Mouse (Mus musculus): ENCODE measurements around the gene Atl2. TPM values are rescaled to one million over a fixed set of nuclear protein-coding genes. Genes with fewer than 3 reads are reported as not detected.

Gene Atl2
- polyA plus RNA-seq, 1 experiment from 2014 or later = 45.6 TPM

DNA sequence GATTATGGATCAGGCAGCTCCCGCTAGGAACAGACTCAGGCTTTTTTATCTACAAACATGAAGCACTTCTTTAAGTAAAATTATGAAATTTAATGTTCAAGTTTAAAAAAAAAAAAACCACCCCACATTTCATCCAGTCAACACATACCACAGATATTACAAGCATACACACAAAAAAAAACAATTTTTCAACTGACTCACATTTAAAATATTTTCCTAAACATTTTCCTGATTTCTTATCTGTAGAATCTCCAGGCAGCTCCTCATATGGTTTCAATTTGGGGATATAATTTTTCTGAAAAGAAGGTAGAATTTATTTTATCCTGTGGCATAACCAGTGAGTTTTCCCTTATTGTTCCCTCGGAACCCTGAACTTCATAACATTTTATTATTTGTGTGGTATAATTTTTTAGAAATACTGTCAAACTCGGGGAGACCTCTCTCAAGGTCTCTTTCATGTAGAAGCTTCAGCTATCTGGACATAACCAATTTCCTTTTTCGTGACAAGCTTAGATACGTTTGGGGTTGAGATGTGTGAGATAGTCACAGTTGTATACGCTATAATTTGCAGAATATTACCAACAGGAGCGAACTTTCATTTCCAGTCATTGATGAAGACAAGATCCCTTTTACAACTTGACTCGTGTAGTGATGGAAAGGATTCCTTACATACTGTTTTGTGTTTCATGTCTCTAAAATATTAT lies 11.0 kb upstream of the Atl2 start:
- no peak overlapping the region for H3K4me3 ChIP-seq (ENCODE audit: low read length)
- no peaks in the 10 kb centered on the region for H3K36me3 ChIP-seq (ENCODE audit: control insufficient read depth, insufficient read depth, low read length)
- no peak overlapping the region for H3K9ac ChIP-seq (ENCODE audit: low read depth, low read length)
- no peak for ATAC-seq
- no peaks in the 10 kb centered on the region for H3K9me3 ChIP-seq (ENCODE audit: control insufficient read depth, low read length)
- no peak overlapping the region for H3K27ac ChIP-seq (ENCODE audit: low read length)
- 85% methylated on average over 8 of the region's 8 CpGs for WGBS
- H3K4me1 ChIP-seq (ENCODE audit: control insufficient read depth, insufficient read depth, low read length) = no peaks in the 10 kb centered on the region
- H3K27me3 ChIP-seq (replicated peaks; ENCODE audit: control insufficient read depth, insufficient read depth, low read length) = no peaks in the 10 kb centered on the region
- H3K4me2 ChIP-seq (ENCODE audit: low read depth, low read length) = no peak overlapping the region

DNA sequence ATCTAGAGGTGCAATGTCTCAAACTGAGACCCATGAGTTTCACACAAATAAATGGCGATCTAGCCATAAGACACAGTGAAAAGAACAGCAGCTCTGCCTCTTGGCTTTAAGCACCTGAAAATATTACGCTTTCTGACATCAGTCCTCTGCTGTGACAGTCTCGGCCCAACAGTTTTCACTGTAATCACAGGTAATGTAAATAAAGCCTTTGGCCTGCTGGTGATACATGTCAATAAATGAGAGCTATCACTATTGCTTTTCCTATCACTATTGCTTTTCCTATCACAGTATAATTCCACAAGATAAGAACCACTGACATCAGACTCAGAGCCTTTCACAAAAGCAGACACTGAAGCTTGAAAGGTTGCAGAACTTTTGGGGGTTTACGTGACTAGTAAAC lies 8.7 kb upstream of the Atl2 start:
- no peak overlapping the region for H3K9ac ChIP-seq (ENCODE audit: low read depth, low read length)
- no peaks in the 10 kb centered on the region for H3K36me3 ChIP-seq (ENCODE audit: control insufficient read depth, insufficient read depth, low read length)
- peak; percentile 68 for ATAC-seq
- H3K9me3 ChIP-seq (ENCODE audit: control insufficient read depth, low read length) = no peaks in the 10 kb centered on the region
- H3K27me3 ChIP-seq (replicated peaks; ENCODE audit: control insufficient read depth, insufficient read depth, low read length) = no peaks in the 10 kb centered on the region
- WGBS = 71% methylated on average over 4 of the region's 4 CpGs
- no peak overlapping the region for H3K4me2 ChIP-seq (ENCODE audit: low read depth, low read length)
- H3K4me1 ChIP-seq (ENCODE audit: control insufficient read depth, insufficient read depth, low read length) = no peaks in the 10 kb centered on the region
- H3K27ac ChIP-seq (ENCODE audit: low read length) = no peak overlapping the region
- H3K4me3 ChIP-seq (ENCODE audit: low read length) = no peak overlapping the region

DNA sequence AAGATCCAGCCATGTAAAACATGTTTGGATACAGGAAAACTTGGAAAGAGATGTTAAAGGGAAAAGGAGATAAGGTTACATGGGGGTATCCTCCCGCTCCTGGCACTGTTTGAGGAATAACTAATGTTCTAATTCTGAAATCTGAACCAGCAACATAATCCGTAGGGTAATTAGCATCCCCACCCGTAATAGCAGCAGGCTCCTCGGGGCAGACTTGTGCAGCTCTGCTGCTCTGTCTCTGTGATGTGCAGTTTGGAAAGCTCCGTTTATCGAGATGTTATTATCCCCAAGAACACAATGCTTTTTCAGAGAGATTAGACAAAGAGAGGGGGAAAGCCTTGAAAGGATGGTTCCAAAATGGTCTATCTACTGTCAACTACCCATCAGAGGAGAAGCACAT lies 5.3 kb upstream of the Atl2 start:
- Histone ChIP-seq H3K9me3 (ENCODE audit: control insufficient read depth, low read length) (no peaks in the 10 kb centered on the region), H3K9ac (ENCODE audit: low read depth, low read length) (no peak overlapping the region), H3K4me3 (ENCODE audit: low read length) (no peak overlapping the region), H3K4me1 (ENCODE audit: control insufficient read depth, insufficient read depth, low read length) (peaks cover 4% of the 10 kb centered on the region; the same call in 1 of the 2 replicates), H3K4me2 (ENCODE audit: low read depth, low read length) (no peak overlapping the region), H3K27ac (ENCODE audit: low read length) (no peak overlapping the region), H3K27me3 (replicated peaks; ENCODE audit: control insufficient read depth, insufficient read depth, low read length) (peaks cover 3% of the 10 kb centered on the region; the same call in 1 of the 2 replicates), H3K36me3 (ENCODE audit: control insufficient read depth, insufficient read depth, low read length) (no peaks in the 10 kb centered on the region)
- 46% methylated on average over 6 of the region's 6 CpGs for WGBS
- ATAC-seq = no peak

DNA sequence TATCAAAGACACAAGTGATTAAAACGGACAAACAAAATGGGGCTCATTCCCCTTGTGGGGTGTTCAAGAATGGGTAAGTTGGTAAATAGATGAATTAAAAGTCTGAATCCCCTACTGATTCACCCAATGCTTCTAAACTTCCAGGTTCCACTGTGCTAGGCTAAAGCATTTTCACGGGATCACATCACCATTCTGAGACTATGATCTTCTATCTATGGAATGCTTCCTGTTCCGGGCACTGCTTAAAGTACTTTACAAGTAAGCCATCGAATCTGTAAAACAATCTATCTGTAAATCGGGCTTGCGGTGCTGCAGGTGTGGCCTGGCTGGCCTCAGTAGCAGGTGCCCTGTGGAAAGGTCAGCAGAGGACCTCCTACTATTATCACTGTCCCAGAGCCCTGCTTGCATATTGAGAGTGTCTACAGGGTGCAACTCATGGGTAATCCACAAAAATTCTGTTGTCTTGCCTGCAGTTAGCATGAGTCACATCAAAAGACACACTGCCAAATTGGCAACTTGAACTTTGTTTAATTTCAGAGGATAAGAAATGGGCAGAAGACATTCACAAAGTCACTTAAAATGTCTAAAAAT lies 2.3 kb upstream of the Atl2 start:
- no peak for ATAC-seq
- Histone ChIP-seq H3K4me2 (ENCODE audit: low read depth, low read length) (no peak overlapping the region), H3K27me3 (replicated peaks; ENCODE audit: control insufficient read depth, insufficient read depth, low read length) (peaks cover 3% of the 10 kb centered on the region; the same call in 1 of the 2 replicates), H3K36me3 (ENCODE audit: control insufficient read depth, insufficient read depth, low read length) (no peaks in the 10 kb centered on the region), H3K4me1 (ENCODE audit: control insufficient read depth, insufficient read depth, low read length) (peaks cover 15% of the 10 kb centered on the region), H3K9me3 (ENCODE audit: control insufficient read depth, low read length) (no peaks in the 10 kb centered on the region), H3K27ac (ENCODE audit: low read length) (no peak overlapping the region), H3K9ac (ENCODE audit: low read depth, low read length) (no peak overlapping the region), H3K4me3 (ENCODE audit: low read length) (no peak overlapping the region)
- 70% methylated on average over 6 of the region's 6 CpGs for whole genome bisulfite sequencing

DNA sequence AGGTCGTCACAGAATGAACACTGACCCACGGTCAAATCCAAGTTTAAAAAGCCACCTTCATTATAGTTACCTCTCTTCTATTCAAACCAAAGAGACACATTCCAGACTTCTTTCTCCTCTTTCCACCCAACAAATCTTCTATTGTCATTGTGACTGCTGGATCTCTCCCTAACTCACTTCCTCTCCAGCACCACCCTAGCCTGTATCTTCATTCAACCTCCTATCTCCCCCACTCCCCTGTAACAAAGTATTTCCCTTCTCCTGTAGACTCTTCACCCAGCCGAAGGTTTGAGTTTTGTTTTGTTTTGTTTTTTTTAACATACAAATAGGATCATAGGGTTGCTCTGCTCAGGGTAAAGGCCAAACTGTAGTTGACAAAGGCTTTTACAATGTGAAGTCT lies 1.7 kb upstream of the Atl2 start:
- Histone ChIP-seq H3K4me1 (ENCODE audit: control insufficient read depth, insufficient read depth, low read length) (peaks cover 19% of the 10 kb centered on the region), H3K9me3 (ENCODE audit: control insufficient read depth, low read length) (no peaks in the 10 kb centered on the region), H3K36me3 (ENCODE audit: control insufficient read depth, insufficient read depth, low read length) (no peaks in the 10 kb centered on the region), H3K4me2 (ENCODE audit: low read depth, low read length) (no peak overlapping the region), H3K4me3 (ENCODE audit: low read length) (no peak overlapping the region), H3K27me3 (replicated peaks; ENCODE audit: control insufficient read depth, insufficient read depth, low read length) (peaks cover 3% of the 10 kb centered on the region; the same call in 1 of the 2 replicates), H3K27ac (ENCODE audit: low read length) (no peak overlapping the region), H3K9ac (ENCODE audit: low read depth, low read length) (no peak overlapping the region)
- no peak for ATAC-seq
- 83% methylated on average over 3 of the region's 3 CpGs for WGBS

DNA sequence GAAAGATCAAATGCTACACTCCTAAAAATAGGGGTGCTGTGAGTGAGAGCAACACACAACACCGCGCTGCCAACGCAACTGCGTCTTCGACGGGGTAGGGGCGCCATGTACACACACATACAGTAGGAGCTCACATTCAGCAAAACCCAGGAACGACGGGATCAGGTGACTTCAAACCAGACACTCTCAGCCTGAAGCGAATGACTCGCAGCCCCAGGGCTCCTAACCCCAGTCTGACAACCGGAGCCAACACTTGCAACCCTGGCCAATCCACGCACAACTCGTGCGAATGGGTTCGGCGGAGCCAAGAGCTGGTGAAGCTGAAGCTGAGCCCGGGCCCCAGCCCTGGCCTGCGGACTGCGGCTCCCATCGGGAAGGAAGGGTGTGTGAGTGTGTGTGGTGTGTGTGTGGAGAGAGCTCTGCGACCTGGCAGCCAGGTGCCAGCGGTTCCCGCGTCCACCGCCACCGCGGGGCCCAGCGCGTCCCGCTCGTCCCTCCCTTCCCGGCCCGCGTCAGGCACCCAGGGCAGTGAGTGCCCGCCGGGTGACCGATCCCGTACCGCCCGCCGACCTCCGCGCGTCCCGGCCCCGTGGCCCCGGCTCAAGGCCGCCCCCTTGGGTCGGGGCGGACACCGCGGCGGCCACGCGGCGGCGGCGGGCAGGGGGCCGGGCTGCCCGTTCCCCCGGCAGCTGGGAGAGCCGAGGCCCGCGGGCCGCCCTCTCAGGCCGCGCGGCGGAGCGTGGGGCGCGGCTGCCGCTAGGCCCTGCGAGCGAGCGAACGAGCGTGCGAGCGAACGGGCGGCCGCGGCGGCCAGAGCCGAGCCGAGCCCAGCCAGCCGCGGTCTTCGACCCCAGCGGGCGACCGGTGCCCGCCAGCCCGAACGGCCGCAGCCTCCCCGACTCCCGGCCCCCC lies 696 bp downstream of the Atl2 start:
- under 1% methylated on average over 77 of the region's 100 CpGs for WGBS
- peak; percentile 77 for ATAC-seq
- peaks cover 3% of the 10 kb centered on the region; the same call in 1 of the 2 replicates for H3K27me3 ChIP-seq (replicated peaks; ENCODE audit: control insufficient read depth, insufficient read depth, low read length)
- peaks cover 23% of the 10 kb centered on the region for H3K4me1 ChIP-seq (ENCODE audit: control insufficient read depth, insufficient read depth, low read length)
- no peaks in the 10 kb centered on the region for H3K9me3 ChIP-seq (ENCODE audit: control insufficient read depth, low read length)
- peak overlapping the region; percentile 77 for H3K4me2 ChIP-seq (ENCODE audit: low read depth, low read length)
- peak overlapping the region; percentile 97 for H3K9ac ChIP-seq (ENCODE audit: low read depth, low read length)
- peak overlapping the region; percentile 94 for H3K27ac ChIP-seq (ENCODE audit: low read length)
- H3K36me3 ChIP-seq (ENCODE audit: control insufficient read depth, insufficient read depth, low read length) = no peaks in the 10 kb centered on the region
- peak overlapping the region; percentile 94 for H3K4me3 ChIP-seq (ENCODE audit: low read length)

DNA sequence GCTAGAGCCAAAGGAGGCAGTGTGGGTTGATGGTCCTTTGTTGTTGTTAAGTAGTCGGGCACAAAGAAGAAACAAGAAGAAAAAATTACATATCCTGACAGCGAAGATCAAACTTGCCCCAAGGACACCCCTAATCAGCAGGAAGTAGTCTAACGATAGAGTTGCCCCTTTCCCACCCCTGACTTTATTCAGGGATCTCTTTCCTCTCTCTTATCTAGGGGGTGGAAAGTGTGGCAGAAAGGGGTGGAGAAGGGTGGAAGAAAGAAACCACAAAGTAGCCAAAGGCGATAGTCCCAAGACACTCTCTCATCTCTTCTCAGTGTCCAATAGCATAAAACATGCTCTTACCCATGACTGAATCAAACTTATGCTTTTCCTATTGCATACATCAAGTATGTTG lies 1.9 kb downstream of the Atl2 start:
- H3K27me3 ChIP-seq (replicated peaks; ENCODE audit: control insufficient read depth, insufficient read depth, low read length) = peaks cover 3% of the 10 kb centered on the region; the same call in 1 of the 2 replicates
- no peaks in the 10 kb centered on the region for H3K36me3 ChIP-seq (ENCODE audit: control insufficient read depth, insufficient read depth, low read length)
- H3K4me2 ChIP-seq (ENCODE audit: low read depth, low read length) = peak overlapping the region; percentile 77
- no peak overlapping the region for H3K27ac ChIP-seq (ENCODE audit: low read length)
- peak overlapping the region; percentile 42; the same call in 1 of the 2 replicates for H3K9ac ChIP-seq (ENCODE audit: low read depth, low read length)
- H3K4me3 ChIP-seq (ENCODE audit: low read length) = peak overlapping the region; percentile 94
- ATAC-seq = no peak
- H3K4me1 ChIP-seq (ENCODE audit: control insufficient read depth, insufficient read depth, low read length) = peaks cover 23% of the 10 kb centered on the region
- H3K9me3 ChIP-seq (ENCODE audit: control insufficient read depth, low read length) = no peaks in the 10 kb centered on the region
- WGBS = 42% methylated on average over 4 of the region's 4 CpGs

DNA sequence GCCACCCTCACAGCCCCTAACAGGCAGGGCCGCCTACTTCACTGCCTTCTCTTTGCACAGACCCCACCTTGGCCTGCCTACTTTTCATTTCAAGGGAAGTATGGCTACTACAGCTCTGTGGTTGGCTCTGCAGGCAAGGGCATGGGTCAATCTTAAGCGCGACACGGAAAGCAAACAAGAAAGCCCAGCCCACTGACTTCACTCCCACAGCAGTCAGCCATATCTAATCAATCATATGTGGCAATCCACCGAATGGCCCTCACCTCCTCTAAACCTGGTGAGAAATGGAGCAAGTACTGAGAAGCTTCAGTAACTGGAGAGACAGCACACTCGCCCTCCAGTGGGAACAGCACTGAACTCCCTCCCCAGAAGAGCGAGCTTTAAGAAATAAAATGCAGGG lies 4.0 kb downstream of the Atl2 start:
- peaks cover 23% of the 10 kb centered on the region for H3K4me1 ChIP-seq (ENCODE audit: control insufficient read depth, insufficient read depth, low read length)
- H3K9ac ChIP-seq (ENCODE audit: low read depth, low read length) = no peak overlapping the region
- WGBS = 27% methylated on average over 7 of the region's 7 CpGs
- no peaks in the 10 kb centered on the region; the same call in 1 of the 2 replicates for H3K27me3 ChIP-seq (replicated peaks; ENCODE audit: control insufficient read depth, insufficient read depth, low read length)
- H3K9me3 ChIP-seq (ENCODE audit: control insufficient read depth, low read length) = no peaks in the 10 kb centered on the region
- peak overlapping the region; percentile 26 for H3K4me2 ChIP-seq (ENCODE audit: low read depth, low read length)
- H3K36me3 ChIP-seq (ENCODE audit: control insufficient read depth, insufficient read depth, low read length) = no peaks in the 10 kb centered on the region
- ATAC-seq = peak; percentile 34
- H3K4me3 ChIP-seq (ENCODE audit: low read length) = no peak overlapping the region
- no peak overlapping the region for H3K27ac ChIP-seq (ENCODE audit: low read length)

DNA sequence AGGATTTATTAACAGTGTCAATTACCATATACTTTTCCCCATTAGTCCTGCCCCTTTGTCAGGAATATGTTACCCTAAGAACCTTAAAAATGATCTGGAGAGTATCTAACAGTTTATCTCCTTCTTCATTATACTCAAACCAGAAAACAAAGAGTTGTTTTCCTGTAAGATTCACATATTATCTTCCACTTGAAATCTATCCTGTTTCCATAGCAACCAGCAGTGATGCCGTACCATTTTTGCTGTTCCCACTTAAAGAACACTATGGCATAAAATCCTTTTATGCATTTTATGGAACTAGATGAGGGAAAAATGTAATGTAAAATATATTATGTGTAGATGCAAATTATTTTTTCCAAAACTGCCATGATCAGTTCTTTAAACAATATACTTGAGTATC lies 8.0 kb downstream of the Atl2 start:
- Histone ChIP-seq H3K9me3 (ENCODE audit: control insufficient read depth, low read length) (no peaks in the 10 kb centered on the region), H3K36me3 (ENCODE audit: control insufficient read depth, insufficient read depth, low read length) (no peaks in the 10 kb centered on the region), H3K27me3 (replicated peaks; ENCODE audit: control insufficient read depth, insufficient read depth, low read length) (no peaks in the 10 kb centered on the region), H3K4me2 (ENCODE audit: low read depth, low read length) (no peak overlapping the region), H3K27ac (ENCODE audit: low read length) (no peak overlapping the region), H3K4me1 (ENCODE audit: control insufficient read depth, insufficient read depth, low read length) (peaks cover 5% of the 10 kb centered on the region; the same call in 1 of the 2 replicates), H3K4me3 (ENCODE audit: low read length) (no peak overlapping the region), H3K9ac (ENCODE audit: low read depth, low read length) (no peak overlapping the region)
- 78% methylated on average over 1 of the region's 1 CpGs for WGBS
- ATAC-seq = no peak

Measured in intestine, embryonic 16.5 days (tissue).